Mouse (Mus musculus) hindbrain, embryonic 14.5 days (tissue): ENCODE measurements around the gene BC030867. TPM values are rescaled to one million over a fixed set of nuclear protein-coding genes. Genes with fewer than 3 reads are reported as not detected.

Experiments
- ATAC-seq: fragments of 200-750 bp; cut with Nextera tagmentation; 2 replicates; pipeline ENCODE4 v1.8.0; 2017; ENCODE audit warnings: moderate number of reproducible peaks, mild to moderate bottlenecking, moderate TSS enrichment, moderate library complexity; ENCODE audit not compliant: low FRiP score
- DNase-seq: peaks from one replicate; pipeline ENCODE4 v3.0.0-alpha.2; 2015; ENCODE audit warnings: low spot score
- H3K27ac ChIP-seq: fragments of 300-500 bp; sonication (generic); 2 replicates; pipeline ENCODE4 v1.5.1; 2014; ENCODE audit warnings: mild to moderate bottlenecking, moderate library complexity
- H3K27me3 ChIP-seq: fragments of 300-500 bp; sonication (generic); 2 replicates; pipeline ENCODE4 v1.6.1; 2014; ENCODE audit warnings: mild to moderate bottlenecking, low read length, mixed read lengths; ENCODE audit not compliant: control insufficient read depth, insufficient read depth
- H3K36me3 ChIP-seq: fragments of 300-500 bp; sonication (generic); replicated peaks from 2 replicates; pipeline ENCODE4 v1.6.1; 2014; ENCODE audit not compliant: control insufficient read depth, insufficient read depth
- H3K4me1 ChIP-seq: fragments of 300-500 bp; sonication (generic); replicated peaks from 2 replicates; pipeline ENCODE4 v1.6.1; 2014; ENCODE audit warnings: antibody characterized with exemption, low read length, mixed read lengths; ENCODE audit not compliant: control insufficient read depth, insufficient read depth
- H3K4me2 ChIP-seq: fragments of 300-500 bp; sonication (generic); replicated peaks from 2 replicates; pipeline ENCODE4 v1.6.1; 2014; ENCODE audit warnings: mild to moderate bottlenecking, moderate library complexity
- H3K4me3 ChIP-seq: fragments of 300-500 bp; sonication (generic); replicated peaks from 2 replicates; pipeline ENCODE4 v1.5.1; 2014; ENCODE audit warnings: mild to moderate bottlenecking, low read length
- H3K9ac ChIP-seq: fragments of 300-500 bp; sonication (generic); 2 replicates; pipeline ENCODE4 v1.6.1; 2014
- H3K9me3 ChIP-seq: fragments of 300-500 bp; sonication (generic); 2 replicates; pipeline ENCODE4 v1.6.1; 2016; ENCODE audit warnings: low read length; ENCODE audit not compliant: control insufficient read depth
- WGBS: fragments of 180-500 bp; shearing (Covaris S2); extraction: QIAGEN DNeasy Blood & Tissue Kit; methylation state at CpG from one replicate; pipeline ENCODE4 v1.1.7; 2014; 5-methylcytosine and 5-hydroxymethylcytosine counted together
- microRNA-seq: library from miRNA; unstranded; fragments of <30 nt; microRNA quantifications from one replicate; pipeline ENCODE4, GENCODE M21; 2016
- polyA plus RNA-seq: library from polyadenylated mRNA; unstranded; fragments of >200 nt; fragmentation: Nextera tagmentation; extraction: Ambion mirVana; gene quantifications from 2 replicates; pipeline ENCODE4 v1.2.1, GENCODE M21; 2014

BC030867 gene
- polyA plus RNA-seq, 1 experiment from 2014 or later = 1.8 TPM

GRCm38 (mm10) chr11:102314321-102314720 lies 65.6 kb downstream of the BC030867 start:
- WGBS = 92% methylated on average over 12 of the region's 12 CpGs
- Histone ChIP-seq H3K36me3 (peaks cover 57% of the 10 kb centered on the region), H3K4me1 (peaks cover 10% of the 10 kb centered on the region; the same call in 1 of the 2 replicates), H3K4me2 (no peak overlapping the region), H3K27me3 (no peaks in the 10 kb centered on the region), H3K9me3 (no peaks in the 10 kb centered on the region), H3K27ac (no peak overlapping the region), H3K4me3 (no peak overlapping the region), H3K9ac (no peak overlapping the region)
- DNase-seq (no peak), ATAC-seq (no peak)

Small RNAs within 50 kb of the gene (microRNA-seq; reads per million reads assigned to microRNA genes)
- gene Mir8101 = 0.97 reads per million

Other genes with a start within 250 kb of the BC030867 start
- gene Mpp3, start 220.4 kb upstream of the BC030867 start, polyA plus RNA-seq = 53.5 and 57.2 TPM in 2 replicates
- 0.27 TPM in 1 of 2 replicates, not detected in the other for gene Cd300lg, start 207.4 kb upstream of the BC030867 start, polyA plus RNA-seq
- 24.3 and 24.6 TPM in 2 replicates for gene Mpp2, start 160.4 kb upstream of the BC030867 start, polyA plus RNA-seq
- not detected in 2 replicates for gene Ppy, start 147.6 kb upstream of the BC030867 start, polyA plus RNA-seq
- gene Pyy, start 141.1 kb upstream of the BC030867 start, polyA plus RNA-seq = 4.3 and 4.4 TPM in 2 replicates
- 0.09 TPM in 1 of 2 replicates, not detected in the other for gene Nags, start 103.4 kb upstream of the BC030867 start, polyA plus RNA-seq
- gene Tmem101, start 92.5 kb upstream of the BC030867 start, polyA plus RNA-seq = 32.7 and 35.0 TPM in 2 replicates
- gene Lsm12, start 63.6 kb upstream of the BC030867 start, polyA plus RNA-seq = 78.6 and 81.9 TPM in 2 replicates
- 39.9 and 42.3 TPM in 2 replicates for gene G6pc3, start 59.3 kb upstream of the BC030867 start, polyA plus RNA-seq
- 40.7 and 50.8 TPM in 2 replicates for gene Hdac5, start 18.7 kb upstream of the BC030867 start, polyA plus RNA-seq
- gene Asb16, start 19.9 kb downstream of the BC030867 start, polyA plus RNA-seq = 0.07 and 0.18 TPM in 2 replicates
- gene Tmub2, start 36.0 kb downstream of the BC030867 start, polyA plus RNA-seq = 74.3 and 77.8 TPM in 2 replicates
- 37.3 and 37.5 TPM in 2 replicates for gene Atxn7l3, start 47.7 kb downstream of the BC030867 start, polyA plus RNA-seq
- 70.0 and 76.0 TPM in 2 replicates for gene Ubtf, start 70.9 kb downstream of the BC030867 start, polyA plus RNA-seq
- 1.6 and 3.3 TPM in 2 replicates for gene Slc4a1, start 117.3 kb downstream of the BC030867 start, polyA plus RNA-seq
- 106 TPM in 2 replicates for gene Rundc3a, start 144.5 kb downstream of the BC030867 start, polyA plus RNA-seq
- 154 and 157 TPM in 2 replicates for gene Slc25a39, start 159.1 kb downstream of the BC030867 start, polyA plus RNA-seq
- 52.4 and 63.6 TPM in 2 replicates for gene Grn, start 181.4 kb downstream of the BC030867 start, polyA plus RNA-seq
- gene Fam171a2, start 198.8 kb downstream of the BC030867 start, polyA plus RNA-seq = 30.9 and 40.4 TPM in 2 replicates
- gene Itga2b, start 221.2 kb downstream of the BC030867 start, polyA plus RNA-seq = 5.0 and 8.4 TPM in 2 replicates